Mouse (Mus musculus): ENCODE results near the gene Zfp2.
A peak's percentile ranks its signal among the peaks of the same experiment; 100 is the strongest.

The Zfp2 gene

DNA sequence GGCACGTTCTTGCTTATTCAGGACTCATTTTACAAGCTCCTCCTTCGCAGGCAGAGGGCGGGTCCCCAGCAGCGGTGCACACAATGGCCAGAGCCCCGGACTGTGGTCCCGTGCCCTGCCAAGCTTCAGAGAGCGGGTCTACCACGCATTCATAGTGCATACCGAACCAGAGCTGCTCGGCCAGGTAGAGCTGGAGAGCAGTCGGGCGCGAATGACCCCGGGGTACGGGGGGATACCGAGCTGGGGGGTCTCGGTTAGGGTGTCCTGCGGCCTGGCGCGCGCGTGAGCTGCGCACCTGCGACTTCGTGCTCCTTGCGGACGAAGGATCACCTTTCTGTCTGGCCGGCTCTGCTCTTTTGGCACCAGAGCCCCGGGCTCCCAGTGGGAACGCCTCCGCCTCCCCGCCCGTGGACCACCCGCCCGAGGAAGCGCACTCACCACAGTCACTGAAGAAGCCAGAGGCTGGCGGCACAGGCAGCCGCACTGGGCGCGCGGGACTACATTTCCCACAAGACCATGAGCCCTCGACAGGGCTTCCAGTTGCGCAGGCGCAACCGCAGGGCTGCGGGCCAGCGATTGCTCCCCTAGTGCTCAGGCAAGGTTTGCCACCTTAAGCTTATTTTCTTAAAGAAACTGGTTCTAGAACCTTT is at the start of gene Zfp2:
Gene Zfp2, minus strand, starts transcription at position 495 of the 650 bp plus-strand sequence.
- DNase-seq (ENCODE audit: low spot score) = peak; percentile 89

DNA sequence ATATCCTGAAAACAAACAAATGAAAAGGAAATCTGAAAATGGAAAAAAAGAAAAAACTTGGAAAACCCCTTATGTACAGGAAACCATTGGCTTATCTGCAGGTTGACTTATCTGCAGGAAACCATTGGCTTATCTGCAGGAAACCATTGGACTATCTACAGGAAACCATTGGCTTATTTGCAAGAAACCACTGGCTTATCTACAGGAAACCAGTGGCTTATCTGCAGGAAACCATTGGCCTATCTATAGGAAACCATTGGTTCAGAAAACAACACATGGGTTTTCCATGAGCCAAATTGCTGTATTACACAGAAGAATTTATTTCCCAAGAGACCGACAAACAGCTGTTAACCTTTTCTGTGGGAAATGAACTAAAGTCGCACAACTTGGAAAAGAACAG is 48.9 kb upstream of the Zfp2 start:
- no peak for DNase-seq (ENCODE audit: low spot score)

- DNase-seq (ENCODE audit: low spot score) = no peak
Measured at GRCm38 (mm10) chr11:50953665-50954064, 37.7 kb upstream of the Zfp2 start, which contains the start of gene Prop1. Gene Prop1, minus strand, starts transcription at chr11:50953765.

DNA sequence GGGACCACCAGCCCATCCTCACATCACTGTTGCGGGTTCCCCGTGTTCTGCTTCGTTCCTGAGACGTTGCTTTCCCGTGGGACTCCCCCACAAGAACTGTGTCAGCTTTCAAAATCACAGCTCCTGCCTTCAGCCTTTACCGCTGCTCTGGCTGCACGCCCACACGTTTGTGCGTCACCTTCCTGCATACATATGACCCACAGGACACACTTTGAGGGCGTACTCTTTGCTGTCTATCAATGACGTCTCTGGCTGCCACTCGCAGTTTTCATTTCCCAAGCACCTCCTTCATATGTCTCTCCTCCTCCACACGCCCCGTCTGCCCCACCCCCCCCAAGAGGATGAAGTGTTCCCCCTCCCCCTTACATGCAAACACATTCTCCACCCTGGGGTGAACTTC is 36.3 kb upstream of the Zfp2 start:
- no peak for DNase-seq (ENCODE audit: low spot score)

DNA sequence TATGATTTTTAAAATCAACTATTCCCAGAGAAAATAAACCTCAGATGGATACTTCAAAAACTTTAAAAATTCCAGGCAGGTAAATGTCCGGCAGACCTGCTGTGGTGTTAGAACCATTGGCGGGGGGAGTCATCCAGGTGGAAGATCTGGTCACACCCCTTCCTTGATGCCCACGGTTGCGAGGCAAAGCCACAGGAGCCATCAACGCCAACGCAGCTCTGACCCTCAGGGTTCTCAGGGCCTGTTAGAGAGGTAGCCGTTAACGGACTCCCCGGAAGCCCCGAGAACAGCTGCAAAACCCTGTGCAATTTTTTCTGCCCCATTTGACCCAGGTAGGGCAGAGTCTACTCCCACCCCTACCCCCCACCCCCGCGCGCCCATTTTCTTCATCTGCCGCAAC is 27.5 kb upstream of the Zfp2 start, which contains the start of gene 4933414I15Rik:
Gene 4933414I15Rik, minus strand, starts transcription at position 260 of the 400 bp plus-strand sequence.
- DNase-seq (ENCODE audit: low spot score) = no peak

DNA sequence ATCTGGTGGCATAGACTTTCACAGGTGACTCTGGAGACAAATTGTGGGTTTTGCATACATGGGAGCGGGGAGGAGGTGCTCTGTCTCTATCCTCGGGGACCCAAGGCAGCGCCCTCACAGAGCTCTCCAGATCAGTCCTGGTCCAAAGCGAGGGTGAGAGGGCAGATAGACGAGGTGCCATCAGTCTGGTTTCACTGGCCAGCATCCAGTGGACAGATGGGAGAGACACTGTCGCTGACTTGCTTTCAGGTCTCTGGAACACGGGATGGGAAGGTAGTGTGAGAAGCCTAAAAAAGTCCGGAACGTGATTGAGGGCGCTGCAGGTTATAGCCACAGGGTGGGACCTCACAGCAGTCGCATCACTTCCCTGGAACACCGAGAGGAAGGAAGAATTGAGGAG is 26.4 kb upstream of the Zfp2 start:
- no peak for DNase-seq (ENCODE audit: low spot score)

GRCm38 (mm10) chr11:50939621-50940366 is 23.8 kb upstream of the Zfp2 start:
- DNase-seq (ENCODE audit: low spot score) = no peak

GRCm38 (mm10) chr11:50938435-50938834 is 22.5 kb upstream of the Zfp2 start:
- DNase-seq (ENCODE audit: low spot score) = no peak

GRCm38 (mm10) chr11:50932040-50932439 is 16.1 kb upstream of the Zfp2 start:
- no peak for DNase-seq (ENCODE audit: low spot score)

GRCm38 (mm10) chr11:50931451-50931866 is 15.5 kb upstream of the Zfp2 start, which contains the start of gene Zfp354b:
Gene Zfp354b, minus strand, starts transcription at chr11:50931633.
- peak; percentile 76 for DNase-seq (ENCODE audit: low spot score)

DNA sequence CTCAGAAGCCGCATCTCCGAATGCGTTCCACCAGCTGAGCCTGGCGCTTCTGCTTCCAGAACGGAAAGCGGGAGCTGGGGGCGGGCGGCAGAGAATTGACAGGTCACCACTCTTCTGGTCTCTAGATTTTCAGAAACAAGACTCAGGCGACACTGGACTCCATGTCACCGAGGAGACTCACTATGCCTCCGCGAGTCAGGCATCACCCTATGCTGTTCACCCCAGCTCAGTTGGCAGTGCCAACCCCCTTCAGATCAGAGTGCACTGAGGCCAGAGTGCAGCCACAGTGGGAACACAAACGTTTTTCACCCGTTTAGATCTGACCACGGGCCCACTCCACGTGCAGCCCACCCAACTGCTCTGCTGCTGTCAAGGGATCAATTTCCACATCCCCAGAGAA is 15.1 kb upstream of the Zfp2 start:
- DNase-seq (ENCODE audit: low spot score) = no peak

- no peak for DNase-seq (ENCODE audit: low spot score)
Measured at GRCm38 (mm10) chr11:50930469-50931014, 14.6 kb upstream of the Zfp2 start.

DNA sequence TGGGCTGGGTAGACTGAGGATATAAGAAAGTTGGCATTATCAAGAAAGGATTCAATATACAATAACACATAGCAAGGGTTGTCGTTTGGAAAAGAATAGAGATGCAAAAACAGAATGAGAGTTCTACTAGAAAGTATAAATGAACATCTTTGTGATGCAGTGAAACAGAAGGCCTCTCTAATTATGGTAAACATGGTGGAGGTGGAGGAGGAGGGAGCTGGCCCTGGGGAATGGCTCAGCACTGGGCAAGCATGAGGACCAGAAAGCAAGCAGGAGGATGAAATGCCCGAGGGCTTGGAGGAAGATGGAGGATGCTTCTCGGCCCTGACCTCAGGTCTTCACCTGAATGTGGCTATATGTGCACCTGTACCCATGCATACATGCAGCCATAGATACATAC is 1.5 kb downstream of the Zfp2 start:
- DNase-seq (ENCODE audit: low spot score) = no peak

DNA sequence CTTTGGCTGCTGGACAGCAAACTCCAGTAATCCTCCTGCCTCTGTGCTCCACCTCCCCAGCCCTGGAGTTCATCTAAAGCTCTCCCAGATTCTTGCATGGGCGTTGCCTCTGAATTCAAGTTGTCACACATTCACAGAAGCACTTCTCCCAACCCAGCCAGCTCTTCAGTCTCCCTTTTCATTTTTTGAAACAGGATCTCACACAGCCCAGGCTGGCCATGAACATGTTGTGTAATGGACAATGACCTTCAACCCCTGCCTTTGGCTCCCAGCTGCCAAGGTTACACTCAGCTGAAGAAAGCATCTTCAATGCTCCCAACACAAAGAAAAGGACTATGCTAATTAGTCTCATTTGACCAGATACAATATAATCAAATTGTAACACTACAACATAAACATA is 2.7 kb downstream of the Zfp2 start:
- DNase-seq (ENCODE audit: low spot score) = no peak

DNA sequence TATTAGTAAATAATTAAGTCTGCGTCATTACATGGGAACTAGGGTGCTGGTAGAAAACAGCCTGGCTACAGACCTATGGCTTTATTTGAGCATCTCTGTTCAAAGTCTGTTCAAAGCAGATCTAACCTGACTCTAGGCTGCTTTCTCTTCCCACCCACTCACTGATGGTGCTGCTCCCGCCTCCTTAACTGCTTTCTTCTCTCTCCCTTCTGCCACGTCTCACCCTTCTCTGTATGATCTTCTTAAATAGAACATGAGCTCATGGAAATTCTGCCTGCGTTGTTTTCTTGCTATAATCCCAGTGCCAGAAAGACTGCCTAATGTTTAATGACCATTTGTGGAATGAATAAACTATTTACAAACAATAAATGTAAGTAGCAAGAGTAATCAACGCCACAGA is 7.8 kb downstream of the Zfp2 start:
- DNase-seq (ENCODE audit: low spot score) = no peak

- no peak for DNase-seq (ENCODE audit: low spot score)
Measured at GRCm38 (mm10) chr11:50897359-50897758, 18.6 kb downstream of the Zfp2 start.

GRCm38 (mm10) chr11:50892441-50892840 is 23.5 kb downstream of the Zfp2 start:
- no peak for DNase-seq (ENCODE audit: low spot score)

DNA sequence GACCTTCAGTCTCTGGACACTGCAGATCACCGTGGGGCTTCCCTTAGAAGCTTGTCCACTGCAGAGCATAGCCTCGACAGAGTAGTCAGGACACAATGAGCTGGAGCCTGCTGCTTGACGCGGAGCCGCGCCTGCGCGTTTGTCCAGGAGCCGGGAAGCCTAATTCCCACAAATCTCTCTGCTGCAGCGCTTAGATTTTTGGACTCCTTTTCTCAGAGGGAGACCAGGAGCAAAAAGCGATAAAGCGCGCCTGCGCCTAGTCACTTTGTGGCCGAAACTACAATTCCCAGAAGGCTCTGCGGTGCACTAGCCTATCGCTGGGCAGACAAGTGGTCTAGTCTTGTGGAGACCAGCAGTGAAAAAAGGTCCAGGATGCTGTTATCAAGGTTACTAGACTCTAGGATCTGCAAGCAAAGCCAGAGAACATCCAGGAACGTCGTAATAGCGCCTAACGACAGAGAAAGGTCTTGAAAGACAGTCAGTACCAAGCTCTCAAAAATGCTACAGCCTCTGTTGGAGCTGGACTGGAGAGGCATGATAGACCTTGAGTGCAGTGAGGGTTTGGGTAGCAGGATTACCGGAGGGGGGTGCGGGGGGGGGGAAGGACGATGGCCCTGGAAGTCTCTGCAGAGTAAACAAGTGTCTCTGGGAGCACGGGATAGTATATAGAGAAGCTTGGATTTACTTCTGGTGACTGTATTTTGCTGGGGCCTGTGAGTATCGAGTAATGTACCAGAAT is 28.4 kb downstream of the Zfp2 start, which contains the start of gene Zfp454:
Gene Zfp454, minus strand, starts transcription at position 262 of the 739 bp plus-strand sequence.
- DNase-seq (ENCODE audit: low spot score) = peak; percentile 84

- DNase-seq (ENCODE audit: low spot score) = no peak
Measured at GRCm38 (mm10) chr11:50886933-50887293, 29.1 kb downstream of the Zfp2 start.

DNA sequence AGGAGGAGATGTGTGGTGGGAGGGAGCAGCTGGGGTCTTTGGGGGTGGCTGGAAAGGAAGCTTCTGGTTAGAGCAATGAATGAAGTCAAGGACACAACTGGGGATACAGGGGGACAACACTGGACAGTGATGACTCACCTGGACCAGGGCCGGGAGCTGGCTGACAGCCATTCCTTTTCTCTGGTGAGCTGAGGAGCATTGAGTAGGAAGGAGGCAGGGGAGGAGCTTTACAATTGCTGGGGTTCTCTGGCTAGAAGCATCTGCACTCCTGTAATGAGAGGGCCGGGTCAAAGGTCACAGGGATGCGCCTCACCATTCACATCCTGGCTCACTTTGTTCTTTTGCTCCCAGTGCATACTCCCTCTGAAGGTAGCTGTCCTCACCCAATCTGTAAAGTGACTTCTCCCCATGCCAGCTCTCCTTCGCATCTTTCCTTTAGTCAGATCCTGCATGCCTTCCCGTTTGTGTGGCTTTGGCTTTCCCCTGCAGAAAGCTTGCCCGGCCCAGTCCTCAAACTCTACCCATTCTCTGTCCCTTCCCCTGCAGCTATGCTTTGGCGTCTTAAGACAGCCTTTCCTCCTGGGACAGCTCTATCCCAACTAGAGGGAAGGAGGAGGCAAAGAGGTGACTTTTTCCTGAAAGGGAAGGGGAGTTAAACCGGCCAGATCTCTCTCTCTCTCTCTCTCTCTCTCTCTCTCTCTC is 29.6 kb downstream of the Zfp2 start:
- DNase-seq (ENCODE audit: low spot score) = no peak

- no peak for DNase-seq (ENCODE audit: low spot score)
Measured at GRCm38 (mm10) chr11:50883756-50884155, 32.2 kb downstream of the Zfp2 start.

DNA sequence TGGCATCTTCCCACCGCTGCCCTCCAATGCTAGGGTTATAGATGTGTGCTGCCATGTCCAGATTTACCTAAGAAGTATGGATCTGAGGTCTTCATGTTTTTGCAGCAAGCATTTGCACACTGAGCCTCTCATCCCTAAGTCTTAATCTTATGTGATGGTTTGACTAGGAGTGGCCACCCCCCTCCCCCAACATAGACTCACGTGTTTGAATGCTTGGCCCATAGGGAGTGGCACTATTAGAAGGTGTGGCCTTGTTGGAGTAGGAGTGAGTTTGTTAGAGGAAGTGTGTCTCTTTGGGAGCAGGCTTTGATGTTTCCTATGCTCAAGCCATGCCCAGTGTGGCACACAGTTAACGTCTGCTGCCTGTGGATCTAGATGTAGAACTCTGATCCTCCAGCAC is 37.3 kb downstream of the Zfp2 start:
- DNase-seq (ENCODE audit: low spot score) = no peak
